Mouse (Mus musculus) small intestine, adult 2 months (tissue): ENCODE results near the gene Cep78.

Experiments
- CTCF ChIP-seq: fragments of 200-500 bp; IDR thresholded peaks from 2 replicates; pipeline ENCODE4 v1.5.1; 2012; ENCODE audit warnings: low read depth, mild to moderate bottlenecking, control low read depth, inconsistent platforms, low read length, moderate library complexity, mixed read lengths; ENCODE audit not compliant: insufficient replicate concordance, insufficient read length; ENCODE audit errors: extremely low read depth
- POLR2A ChIP-seq: fragments of 200-500 bp; IDR thresholded peaks from 2 replicates; pipeline ENCODE4 v1.6.1; 2012; ENCODE audit warnings: low read depth, mild to moderate bottlenecking, control low read depth, inconsistent platforms, low read length, moderate library complexity

DNA sequence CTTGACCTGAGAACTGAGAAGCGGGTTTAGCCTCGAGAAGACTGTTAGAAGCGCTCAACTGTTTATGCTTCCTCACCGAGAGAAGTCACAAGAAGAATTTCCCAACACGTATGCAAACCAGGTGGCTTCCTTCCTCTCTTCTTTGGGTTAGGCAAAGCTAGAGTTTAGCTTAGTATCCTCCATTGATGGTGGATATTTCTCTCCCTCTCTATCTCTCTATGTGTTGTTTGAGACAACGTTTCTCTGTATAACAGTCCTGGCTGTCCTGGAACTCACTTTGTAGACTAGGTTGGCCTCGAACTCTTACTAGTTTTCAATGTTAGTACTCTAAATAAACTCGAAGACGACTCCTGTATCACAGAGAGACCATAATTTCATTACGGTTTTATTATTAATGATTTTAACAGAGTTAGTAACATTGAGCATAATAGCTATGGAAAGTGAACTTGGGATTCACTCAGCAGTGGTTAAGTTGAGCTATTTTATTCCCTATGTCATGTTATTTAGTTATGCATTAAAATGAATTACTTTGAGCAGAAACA is 454 bp upstream of the Cep78 start:
- TF ChIP-seq POLR2A (no peak), CTCF (no peak)
